Mouse (Mus musculus): Measurements from ENCODE around the gene Gm382. TPM values are rescaled to one million over a fixed set of nuclear protein-coding genes. Genes with fewer than 3 reads are reported as not detected.

The Gm382 gene
- polyA plus RNA-seq (2012; rRNA removed) = not detected in 2 replicates

DNA sequence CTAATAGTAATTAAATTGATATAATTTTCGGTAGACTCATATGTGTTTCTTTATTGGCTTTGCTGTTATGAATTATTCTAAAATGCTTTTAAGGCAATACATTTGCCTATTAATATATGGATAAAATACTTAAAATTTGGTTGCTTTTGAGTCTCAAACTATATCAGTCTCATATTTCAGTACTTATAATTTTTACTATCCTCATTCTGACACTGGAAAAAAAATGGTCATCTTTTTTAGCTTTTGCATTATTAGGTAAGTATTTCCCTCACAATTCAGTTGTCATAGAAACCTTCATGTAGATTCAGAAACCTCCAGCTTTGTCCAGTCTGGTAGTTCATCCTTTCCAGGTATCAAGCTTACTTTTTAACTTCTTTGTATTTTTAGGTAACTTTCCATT lies at the start of gene Gm382:
TSS of gene Gm382 (plus strand) at position 301 of the 400 bp plus-strand sequence.
- WGBS = 82% methylated on average over 1 of the region's 1 CpGs

DNA sequence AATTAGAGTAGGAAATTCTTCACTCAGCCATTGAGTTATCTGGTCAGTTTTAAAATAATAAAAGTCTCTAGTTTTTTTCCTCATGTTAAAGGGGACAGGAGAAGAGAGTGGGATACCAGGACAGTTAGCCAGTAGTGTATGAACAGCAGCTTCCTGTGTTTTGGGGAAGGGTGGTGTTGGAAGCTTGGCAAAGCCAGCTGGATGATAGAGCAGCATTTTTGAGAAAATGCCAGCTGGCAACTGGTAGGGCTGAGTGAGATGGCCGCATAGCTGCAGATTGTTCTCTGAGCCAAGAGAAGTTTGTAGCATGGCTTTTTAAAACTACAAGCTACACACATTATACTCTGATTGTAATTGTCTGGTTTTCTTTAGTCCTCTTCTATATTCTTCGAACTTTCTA lies 30.4 kb downstream of the Gm382 start:
- no peak for DNase-seq (ENCODE audit: low read depth, low spot score)
- WGBS = 82% methylated on average over 2 of the region's 2 CpGs

More for the DNA sequence above, at the start of gene Gm382:
- DNase-seq (ENCODE audit: low read depth, low spot score) = no peak

DNA sequence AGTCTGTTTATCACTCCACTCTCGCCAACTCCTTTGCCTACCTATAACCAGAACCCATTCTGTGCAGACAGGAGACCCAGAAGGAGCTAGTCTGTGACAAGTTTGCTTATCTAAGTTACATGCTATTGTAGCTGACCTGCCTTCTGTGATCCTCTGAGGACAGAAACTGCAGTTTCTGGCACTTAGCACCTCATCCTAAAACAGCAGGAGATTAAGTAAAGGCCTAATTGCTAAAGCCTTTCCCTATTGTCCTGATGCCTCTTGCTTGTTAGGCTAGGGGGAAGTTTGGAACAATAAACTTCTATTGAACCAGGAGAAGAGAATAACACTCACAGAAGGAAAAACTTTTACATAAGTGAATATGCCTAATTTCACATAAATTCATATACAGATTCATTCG lies 51.5 kb downstream of the Gm382 start:
- 66% methylated on average over 2 of the region's 2 CpGs for WGBS
- DNase-seq (ENCODE audit: low read depth, low spot score) = no peak

DNA sequence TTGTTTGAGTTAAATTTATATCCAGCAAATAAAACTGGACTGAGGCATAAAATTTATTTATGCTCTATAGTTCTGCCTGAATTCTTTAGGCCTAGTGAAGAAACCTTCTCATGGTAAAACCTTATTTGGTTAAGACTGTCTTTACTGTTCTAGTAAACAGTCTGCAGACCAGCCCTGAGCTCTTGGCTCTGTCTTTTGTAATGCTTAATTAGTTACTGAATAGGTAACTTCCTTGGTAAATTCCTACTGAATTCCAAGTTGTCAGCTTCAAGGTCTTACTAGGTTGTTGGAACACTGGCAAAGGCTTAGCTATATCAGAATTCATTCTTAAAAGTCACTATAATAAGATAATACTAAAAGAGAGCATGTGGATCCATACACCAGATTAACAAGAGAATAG lies 53.3 kb downstream of the Gm382 start:
- DNase-seq (ENCODE audit: low read depth, low spot score) = no peak

DNA sequence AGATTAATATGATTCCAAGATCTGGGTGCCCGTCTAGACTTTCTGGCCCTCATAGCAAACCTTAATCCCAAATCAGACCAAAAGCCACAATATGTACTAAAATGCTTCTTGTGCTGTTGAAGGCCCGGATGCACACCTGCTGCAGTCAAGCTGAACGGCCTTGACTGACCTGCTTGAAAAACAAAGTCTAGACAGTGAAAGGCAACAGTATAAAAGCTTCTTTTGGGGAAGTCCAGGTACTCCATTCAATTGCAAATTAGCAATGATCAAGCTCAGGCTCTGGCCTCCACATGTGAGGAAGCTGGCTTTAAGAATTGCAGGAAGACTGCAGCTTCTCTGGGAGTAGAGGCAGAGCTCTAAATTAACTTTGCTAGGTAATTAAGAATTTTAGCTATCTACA lies 54.2 kb downstream of the Gm382 start:
- 90% methylated on average over 3 of the region's 3 CpGs for WGBS
- DNase-seq (ENCODE audit: low read depth, low spot score) = no peak

DNA sequence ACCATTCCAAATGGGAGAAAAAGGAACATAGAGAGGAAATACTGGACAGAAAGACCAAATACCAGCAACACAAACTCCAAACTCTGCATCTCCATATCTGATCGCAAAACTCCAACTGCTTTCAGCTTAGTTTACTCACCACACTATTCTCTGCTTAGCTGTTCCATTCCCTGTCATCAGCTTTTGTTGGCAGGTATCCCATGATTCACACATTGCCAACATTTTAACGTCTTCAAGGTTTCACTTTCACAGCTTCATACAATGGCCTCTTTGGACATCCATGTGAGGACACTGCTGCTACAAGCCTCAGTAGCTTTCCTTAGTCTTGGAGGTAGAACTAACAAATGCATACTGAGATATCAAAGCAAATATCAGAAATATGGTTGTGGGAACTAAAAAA lies 64.6 kb downstream of the Gm382 start:
- DNase-seq (ENCODE audit: low read depth, low spot score) = no peak
- WGBS = 65% methylated on average over 2 of the region's 2 CpGs

Other genes starting within 250 kb of the Gm382 start
- gene 4932411N23Rik, start 224.1 kb upstream of the Gm382 start, polyA plus RNA-seq (2012; rRNA removed) = not detected in 2 replicates